Mouse (Mus musculus): ENCODE data around the gene Ctnna3.
"Not testable (repeated sequence)": the region's sequence is repeated elsewhere in the genome, so short reads cannot be mapped to it uniquely, and the experiment has no call there.

The Ctnna3 gene

DNA sequence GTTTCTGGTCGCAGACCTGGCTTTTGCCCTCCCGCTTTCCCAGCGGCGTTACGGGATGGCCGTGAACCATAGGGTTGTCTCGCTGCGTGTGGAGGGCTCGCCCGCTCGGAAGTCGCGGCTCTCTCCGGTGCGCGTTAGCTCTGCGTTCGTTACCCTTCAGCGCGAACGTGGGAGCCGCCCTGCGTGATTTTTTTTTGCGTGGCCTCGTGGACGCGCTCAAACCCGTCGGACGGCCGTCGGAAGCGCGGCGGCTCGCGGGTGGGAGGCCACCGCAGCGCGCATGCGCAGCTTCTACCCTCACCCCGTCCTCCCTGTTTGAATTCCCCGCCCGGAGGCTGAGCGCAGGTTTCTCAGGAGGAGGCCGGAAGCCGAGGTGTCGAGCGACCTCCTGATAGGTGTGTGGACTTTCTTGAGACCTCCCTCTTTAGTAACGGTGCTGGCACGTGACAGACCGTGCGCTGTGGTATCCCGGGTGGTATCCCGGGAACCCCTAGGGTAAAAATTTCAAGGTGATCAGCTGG is at the start of gene Ctnna3:
TSS of gene Ctnna3 (plus strand) at position 314 of the 521 bp plus-strand sequence.
- DNase-seq (ENCODE audit: low spot score in 2 of 2): peak; percentile 90

GRCm38 (mm10) chr10:63381498-63382280 is 48.2 kb upstream of the Ctnna3 start, which contains the start of gene Sirt1:
Gene Sirt1 (minus strand): TSS chr10:63381704.
- peak in 1 of 2 experiments; percentile 35 for DNase-seq (ENCODE audit: low spot score in 2 of 2)

DNA sequence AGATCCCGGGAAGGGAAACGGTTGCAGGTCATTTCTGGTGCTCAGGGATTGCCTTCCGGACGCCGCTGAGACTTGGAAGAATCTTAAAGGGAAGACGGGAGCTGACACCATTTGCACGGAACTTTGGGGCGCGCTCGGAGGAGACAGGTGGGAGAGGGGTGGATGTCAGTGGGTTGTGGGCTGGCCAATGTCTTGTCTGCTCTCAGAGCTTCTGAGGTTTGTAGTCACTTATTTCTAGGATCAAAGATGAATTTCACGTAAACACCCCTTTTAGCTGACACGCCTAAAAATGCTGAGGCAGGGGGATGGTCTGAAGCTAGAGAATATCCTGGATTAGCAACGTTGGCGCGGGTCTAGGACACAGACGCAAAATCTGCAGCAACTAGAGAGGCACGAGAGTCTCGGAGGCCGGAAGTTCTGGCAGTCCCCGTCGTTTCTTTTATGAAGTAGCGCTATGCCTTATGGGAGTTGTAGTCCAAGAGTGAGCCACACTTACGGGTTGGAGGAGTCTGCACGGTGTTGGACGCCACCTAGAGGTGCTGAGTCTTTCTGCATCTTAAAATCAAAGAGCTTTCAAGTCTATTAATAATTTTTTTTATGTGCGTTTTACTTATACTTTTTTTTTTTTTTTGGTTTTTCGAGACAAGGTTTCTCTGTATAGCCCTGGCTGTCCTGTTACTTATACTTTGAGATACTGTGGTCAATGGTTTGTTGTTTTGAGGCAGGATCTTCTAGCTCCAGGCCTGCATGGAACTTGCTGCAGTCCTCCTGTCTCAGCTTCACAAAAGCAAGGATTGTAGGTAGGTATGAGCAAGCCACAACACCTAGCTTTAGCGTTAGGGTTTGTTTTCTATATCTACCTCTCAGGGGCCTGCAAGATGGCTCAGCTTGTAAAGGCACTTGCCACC is 47.3 kb upstream of the Ctnna3 start, which contains the start of gene Dnajc12:
TSS of gene Dnajc12 (plus strand) at position 72 of the 908 bp plus-strand sequence.
- peak; percentile 73 to 84 for DNase-seq (ENCODE audit: low spot score in 2 of 2)

DNA sequence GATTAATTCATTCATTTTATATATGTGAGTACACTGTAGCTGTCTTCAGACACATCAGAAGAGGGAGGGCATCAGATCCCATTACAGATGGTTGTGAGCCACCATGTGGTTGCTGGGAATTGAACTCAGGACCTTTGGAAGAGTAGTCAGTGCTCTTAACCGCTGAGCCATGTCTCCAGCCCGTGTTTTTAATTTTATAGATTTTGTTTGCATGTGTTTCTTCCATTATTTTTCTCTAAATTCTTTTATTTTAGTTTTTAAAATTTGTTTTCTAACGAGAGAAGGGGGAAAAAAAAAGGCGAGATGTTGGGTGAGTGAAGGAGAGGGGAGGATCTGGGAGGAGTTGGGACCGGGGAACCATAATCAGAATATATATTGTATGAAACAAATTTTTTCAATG is 44.0 kb upstream of the Ctnna3 start:
- not testable (repeated sequence) for DNase-seq (ENCODE audit: low spot score in 2 of 2)

GRCm38 (mm10) chr10:63386444-63386843 is 43.5 kb upstream of the Ctnna3 start:
- peak; percentile 61 to 64 for DNase-seq (ENCODE audit: low spot score in 2 of 2)

- DNase-seq (ENCODE audit: low spot score in 2 of 2): no peak
Measured at GRCm38 (mm10) chr10:63386991-63387390, 42.9 kb upstream of the Ctnna3 start.

DNA sequence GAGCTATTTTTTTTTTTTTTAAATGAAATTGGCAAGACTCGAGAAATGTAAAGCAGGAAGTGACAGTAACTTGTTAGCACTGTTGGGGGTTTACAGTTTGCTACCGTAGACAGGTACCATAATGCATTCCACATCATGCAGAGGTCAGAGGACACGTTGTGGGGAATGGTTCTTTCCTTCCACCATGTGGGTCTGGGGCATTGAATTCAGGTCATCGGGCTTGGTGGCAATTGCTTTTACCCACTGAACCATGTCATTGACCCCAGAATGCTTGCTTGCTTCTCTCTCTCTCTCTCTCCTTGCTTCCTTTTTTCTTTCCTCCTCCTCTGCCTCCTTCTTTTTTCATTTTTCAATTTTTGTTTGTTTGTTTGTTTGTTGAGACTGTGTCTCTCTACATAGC is 41.0 kb upstream of the Ctnna3 start:
- DNase-seq (ENCODE audit: low spot score in 2 of 2): no peak

- DNase-seq (ENCODE audit: low spot score in 2 of 2): no peak
Measured at GRCm38 (mm10) chr10:63396963-63397362, 32.9 kb upstream of the Ctnna3 start.

DNA sequence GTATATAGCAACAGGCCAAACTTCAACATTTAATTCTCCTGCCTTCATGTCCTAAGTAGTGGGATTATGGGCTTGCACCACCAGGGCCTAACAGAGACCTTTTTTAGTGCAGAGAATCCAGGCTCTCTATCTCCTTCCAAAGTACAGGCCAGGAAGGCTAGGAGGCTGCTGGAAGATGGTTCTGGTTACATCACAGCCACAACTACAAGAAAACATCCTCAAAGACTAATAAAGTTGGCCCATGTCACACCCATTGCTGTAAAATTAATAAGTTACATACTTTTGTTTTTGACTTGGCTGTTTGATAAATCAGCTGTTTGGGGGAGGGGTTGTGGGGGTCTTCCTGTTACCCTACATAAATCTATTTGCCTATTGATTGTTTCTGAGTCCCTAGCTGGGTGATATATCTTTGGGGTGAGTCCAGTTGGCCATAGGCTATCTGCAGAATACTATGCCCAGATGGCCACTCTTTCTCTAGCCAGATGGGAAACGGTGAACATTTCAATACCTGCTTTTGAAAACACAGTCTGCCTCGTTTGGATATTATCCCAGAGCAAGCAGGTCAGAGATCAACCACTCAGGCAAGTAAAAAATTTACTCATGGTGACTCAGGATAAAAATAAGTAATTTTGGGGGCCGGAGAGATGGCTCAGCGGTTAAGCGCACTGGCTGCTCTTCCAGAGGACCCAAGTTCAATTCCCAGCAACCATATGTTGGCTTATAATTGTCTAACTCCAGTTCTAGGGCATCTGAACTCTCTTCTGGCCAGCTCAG is 27.0 kb upstream of the Ctnna3 start:
- no peak for DNase-seq (ENCODE audit: low spot score in 2 of 2)

GRCm38 (mm10) chr10:63403636-63404035 is 26.3 kb upstream of the Ctnna3 start:
- DNase-seq (ENCODE audit: low spot score in 2 of 2): no peak

DNA sequence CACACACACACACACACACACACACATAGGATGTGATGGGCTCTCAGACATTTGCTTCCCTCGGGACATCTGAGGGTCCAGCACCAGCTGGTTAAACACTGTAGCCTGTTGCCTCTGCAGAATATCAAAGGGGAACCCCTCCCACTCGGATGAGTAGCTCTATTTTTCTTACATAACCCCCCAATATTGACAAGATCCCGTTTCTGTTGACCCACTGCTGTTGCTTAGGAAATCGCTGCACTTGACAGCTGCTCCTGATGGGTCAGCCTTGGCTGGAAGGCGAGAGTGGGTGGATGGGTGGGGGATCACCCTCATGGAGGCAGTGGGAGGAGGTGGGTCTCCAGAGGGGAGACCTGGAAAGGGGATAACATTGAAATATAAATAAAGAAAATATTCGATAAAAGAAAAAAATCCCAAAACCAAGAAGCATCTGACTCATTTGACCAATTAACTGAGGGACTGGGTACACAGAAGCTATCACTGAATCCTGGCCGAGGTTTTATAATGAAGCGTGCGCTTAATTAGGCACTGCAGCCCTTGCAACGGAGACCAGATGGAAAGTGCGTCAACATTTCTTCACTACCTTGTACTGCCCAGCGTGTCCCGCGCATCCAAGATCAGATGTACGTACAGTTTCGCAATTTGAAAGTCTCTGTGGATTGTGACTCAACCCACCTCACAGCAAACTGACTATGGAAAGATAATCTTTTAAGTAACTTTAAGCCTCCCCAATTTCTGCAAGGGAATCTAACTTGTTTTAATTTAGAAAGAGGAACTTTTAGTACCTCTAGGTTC is 19.5 kb upstream of the Ctnna3 start:
- DNase-seq (ENCODE audit: low spot score in 2 of 2): no peak

DNA sequence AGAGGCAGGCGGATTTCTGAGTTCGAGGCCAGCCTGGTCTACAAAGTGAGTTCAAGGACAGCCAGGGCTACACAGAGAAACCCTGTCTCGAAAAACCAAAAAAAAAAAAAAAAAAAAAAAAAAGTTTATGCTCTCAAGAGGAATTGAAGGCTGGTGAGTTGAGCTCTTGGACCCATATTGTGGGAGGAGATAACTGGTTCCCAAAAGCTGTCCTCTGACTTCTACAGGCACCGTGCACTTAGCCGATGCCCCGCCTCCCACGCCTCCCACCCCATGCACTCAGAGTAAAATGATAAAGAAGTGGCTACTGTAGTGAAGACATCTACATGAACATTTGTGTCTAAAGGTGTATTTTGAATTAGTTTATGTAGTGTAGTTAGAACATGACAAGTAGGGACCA is 18.2 kb upstream of the Ctnna3 start:
- DNase-seq (ENCODE audit: low spot score in 2 of 2): not testable (repeated sequence)

- no peak for DNase-seq (ENCODE audit: low spot score in 2 of 2)
Measured at GRCm38 (mm10) chr10:63412756-63413155, 17.1 kb upstream of the Ctnna3 start.

GRCm38 (mm10) chr10:63415287-63415686 is 14.6 kb upstream of the Ctnna3 start:
- no peak for DNase-seq (ENCODE audit: low spot score in 2 of 2)

- no peak for DNase-seq (ENCODE audit: low spot score in 2 of 2)
Measured at GRCm38 (mm10) chr10:63415850-63416249, 14.0 kb upstream of the Ctnna3 start.

GRCm38 (mm10) chr10:63417061-63417460 is 12.8 kb upstream of the Ctnna3 start:
- DNase-seq (ENCODE audit: low spot score in 2 of 2): no peak

DNA sequence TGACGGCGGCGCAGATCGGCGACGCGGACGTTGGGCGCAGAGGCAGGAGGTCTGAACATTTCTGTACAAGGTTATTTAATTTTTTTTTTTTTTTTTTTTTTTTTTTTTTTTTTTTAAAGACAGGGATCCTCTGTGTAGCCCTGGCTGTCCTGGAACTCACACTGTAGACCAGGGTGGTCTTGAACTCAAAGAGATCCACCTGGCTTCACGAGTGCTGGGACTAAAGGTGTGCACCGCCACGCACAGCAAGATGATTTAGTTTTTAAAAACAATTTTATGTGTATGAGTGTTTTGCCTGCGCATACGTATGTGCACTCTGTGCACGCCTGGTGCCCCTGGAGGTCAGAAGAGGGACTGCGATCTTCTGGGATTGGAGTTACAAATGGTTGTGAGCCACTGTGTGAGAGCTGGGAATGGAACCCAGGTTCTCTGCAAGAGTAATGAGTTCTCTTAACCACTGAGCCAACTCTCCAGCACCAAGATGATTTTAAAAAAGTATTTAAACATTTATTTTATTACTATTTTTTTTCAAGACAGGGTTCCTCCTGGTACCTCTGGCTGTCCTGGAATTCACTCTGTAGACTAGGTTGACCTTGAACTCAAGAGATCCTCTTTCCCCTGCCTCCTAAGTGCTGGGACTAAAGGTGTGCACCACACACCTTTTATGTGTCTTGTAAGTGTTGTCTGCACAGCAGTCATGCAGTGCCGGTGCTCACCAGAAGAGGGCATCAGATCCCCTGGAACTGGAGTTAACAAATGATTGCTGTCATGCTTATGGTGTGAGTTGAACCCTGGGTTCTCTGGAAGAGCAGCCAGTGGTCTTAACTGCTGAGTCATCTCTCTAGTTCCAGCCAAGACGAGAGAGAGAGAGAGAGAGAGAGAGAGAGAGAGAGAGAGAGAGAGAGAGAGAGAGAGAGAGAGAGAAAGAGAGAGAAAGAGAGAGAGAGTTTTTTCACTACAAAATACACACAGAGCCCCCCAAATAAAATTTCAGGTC is 7.9 kb upstream of the Ctnna3 start, which contains the start of gene Gm7075:
TSS of gene Gm7075 (minus strand) at position 51 of the 997 bp plus-strand sequence.
- peak; percentile 40 to 64 for DNase-seq (ENCODE audit: low spot score in 2 of 2)

DNA sequence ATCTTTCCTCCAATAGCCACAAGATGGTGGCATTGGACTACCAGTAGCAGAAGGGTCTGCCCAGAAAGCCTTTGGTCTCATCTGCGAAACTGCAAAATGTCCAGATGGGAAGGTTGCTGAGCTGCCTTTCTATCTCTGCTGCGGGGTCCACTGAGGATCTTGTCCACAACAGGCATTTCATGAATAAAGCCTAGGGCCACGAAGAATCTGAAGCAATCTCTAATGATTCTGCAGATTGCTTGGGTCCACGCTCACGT is 7.2 kb upstream of the Ctnna3 start:
- no peak for DNase-seq (ENCODE audit: low spot score in 2 of 2)
